Mouse (Mus musculus) testis, adult 2 months (tissue): ENCODE data around the gene Dgkz.

Experiments used
- CTCF ChIP-seq: fragments of 200-500 bp; IDR thresholded peaks from 2 replicates; pipeline ENCODE4 v1.5.1; 2012; ENCODE audit warnings: low read depth, mild to moderate bottlenecking, inconsistent platforms, low read length, moderate library complexity; ENCODE audit not compliant: control insufficient read depth, insufficient read depth, insufficient replicate concordance
- POLR2A ChIP-seq: fragments of 200-500 bp; IDR thresholded peaks from 2 replicates; pipeline ENCODE4 v1.6.1; 2012; ENCODE audit warnings: low read depth, mild to moderate bottlenecking, inconsistent platforms, low read length, moderate library complexity; ENCODE audit not compliant: control insufficient read depth

DNA sequence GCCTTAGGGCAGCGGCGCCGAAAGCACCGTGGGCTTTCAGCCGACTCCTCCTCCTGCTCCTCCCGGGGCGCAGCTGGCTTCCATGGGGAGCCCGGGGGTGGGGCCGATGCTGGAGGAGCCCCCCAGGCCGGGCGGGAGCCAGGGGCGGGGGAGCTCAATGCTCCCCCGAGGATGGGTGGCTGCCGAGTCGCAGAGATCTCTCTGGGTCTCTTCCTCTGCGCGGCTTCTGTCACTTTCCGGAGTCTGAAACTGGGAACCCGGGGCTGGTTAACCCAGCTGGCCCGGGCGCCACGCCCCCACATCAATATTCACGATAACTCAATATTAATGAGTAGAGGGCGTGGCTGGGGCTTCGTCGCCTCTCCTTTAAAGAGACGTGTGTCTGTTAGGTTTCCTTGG lies 48.6 kb upstream of the Dgkz start, which contains the start of gene Creb3l1:
- TF ChIP-seq CTCF, result no peak
- TF ChIP-seq POLR2A, result no peak
